Mouse (Mus musculus): Measurements from ENCODE around the gene Olfr503.

DNA sequence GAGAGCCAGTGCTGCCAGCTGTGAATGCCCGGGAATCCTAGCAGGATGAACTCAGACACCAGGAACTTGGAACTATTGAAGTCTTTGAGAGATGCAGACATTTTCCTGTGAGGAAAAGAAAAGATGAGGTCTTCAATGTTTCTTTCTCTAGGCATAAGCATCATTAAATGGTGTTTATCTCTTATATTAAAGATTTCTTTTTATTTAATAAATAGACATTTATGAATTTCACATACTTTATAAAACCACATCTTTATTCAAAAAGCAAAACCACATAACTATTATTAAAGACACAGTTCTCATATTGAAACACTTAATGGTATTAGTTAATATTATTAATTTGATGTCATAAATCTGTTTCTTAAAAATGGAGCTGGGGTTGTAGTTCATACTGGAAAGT is 21.4 kb downstream of the Olfr503 start, which contains the start of gene Olfr504:
- TF ChIP-seq POLR2A (IDR thresholded peaks at IDR 0.05; ENCODE audit: borderline replicate concordance, extremely low read depth, insufficient read depth, insufficient read length, poor library complexity, severe bottlenecking): no peak
- no peak for TF ChIP-seq CTCF (IDR thresholded peaks at IDR 0.05; ENCODE audit: borderline replicate concordance, extremely low read depth, insufficient read depth, insufficient read length)
